Mouse (Mus musculus): ENCODE results near the gene Gm4871.

GRCm38 (mm10) chr5:144989061-144989405, 43.5 kb downstream of the Gm4871 start:
- TF ChIP-seq CTCF (IDR thresholded peaks at IDR 0.05; ENCODE audit: borderline replicate concordance, insufficient read depth, low read depth, low read length), result no peak
- no peak for TF ChIP-seq POLR2A (IDR thresholded peaks at IDR 0.05; ENCODE audit: borderline replicate concordance, insufficient read depth, low read length)
